Mouse (Mus musculus) hematopoietic stem cell, adult 5-6 weeks (primary cell): Measurements from ENCODE around the gene Gm9747. TPM values are rescaled to one million over a fixed set of nuclear protein-coding genes. Genes with fewer than 3 reads are reported as not detected.
A peak's percentile ranks its signal among the peaks of the same experiment; 100 is the strongest.

ENCODE experiments used
- ATAC-seq, 2 experiments: fragments of 125-278 bp in 1 of 2; replicated peaks in 1 of 2; 2 replicates each; pipeline ENCODE4 v1.8.0; 2016 to 2017; ENCODE audit warnings: inconsistent platforms in 2 of 2, mild to moderate bottlenecking in 2 of 2, moderate number of reproducible peaks in 2 of 2, low read depth in 1 of 2, moderate TSS enrichment in 1 of 2; ENCODE audit not compliant: low FRiP score in 2 of 2, poor library complexity in 2 of 2, severe bottlenecking in 2 of 2, insufficient read depth in 1 of 2, low TSS enrichment in 1 of 2
- total RNA-seq: library from RNA; stranded (forward); fragments of 172-1452, 232-1000 nt; gene quantifications from 2 replicates; pipeline ENCODE4 v1.2.3, GENCODE M21; 2017

Gene Gm9747
- total RNA-seq, 1 experiment from 2014 or later, result not detected

DNA sequence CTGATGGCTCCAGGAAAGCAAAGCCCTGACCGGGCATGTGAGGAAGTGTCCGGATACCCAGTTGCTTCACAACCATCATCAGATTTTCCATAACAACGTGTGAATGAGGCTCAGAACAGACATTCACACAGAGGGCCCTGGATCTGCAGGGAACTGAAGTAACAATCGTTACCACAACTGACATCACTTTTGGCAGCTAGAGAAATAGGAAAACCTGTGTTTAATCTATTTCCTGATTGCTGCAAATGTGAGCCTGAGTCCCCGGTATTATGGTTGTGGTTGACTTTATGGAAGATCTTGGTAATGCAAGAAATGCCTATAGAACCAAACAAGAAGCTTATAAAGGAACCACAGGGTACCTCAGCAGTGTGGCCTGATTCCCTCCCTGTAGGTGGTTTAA lies 12.1 kb downstream of the Gm9747 start:
- no peak for ATAC-seq

DNA sequence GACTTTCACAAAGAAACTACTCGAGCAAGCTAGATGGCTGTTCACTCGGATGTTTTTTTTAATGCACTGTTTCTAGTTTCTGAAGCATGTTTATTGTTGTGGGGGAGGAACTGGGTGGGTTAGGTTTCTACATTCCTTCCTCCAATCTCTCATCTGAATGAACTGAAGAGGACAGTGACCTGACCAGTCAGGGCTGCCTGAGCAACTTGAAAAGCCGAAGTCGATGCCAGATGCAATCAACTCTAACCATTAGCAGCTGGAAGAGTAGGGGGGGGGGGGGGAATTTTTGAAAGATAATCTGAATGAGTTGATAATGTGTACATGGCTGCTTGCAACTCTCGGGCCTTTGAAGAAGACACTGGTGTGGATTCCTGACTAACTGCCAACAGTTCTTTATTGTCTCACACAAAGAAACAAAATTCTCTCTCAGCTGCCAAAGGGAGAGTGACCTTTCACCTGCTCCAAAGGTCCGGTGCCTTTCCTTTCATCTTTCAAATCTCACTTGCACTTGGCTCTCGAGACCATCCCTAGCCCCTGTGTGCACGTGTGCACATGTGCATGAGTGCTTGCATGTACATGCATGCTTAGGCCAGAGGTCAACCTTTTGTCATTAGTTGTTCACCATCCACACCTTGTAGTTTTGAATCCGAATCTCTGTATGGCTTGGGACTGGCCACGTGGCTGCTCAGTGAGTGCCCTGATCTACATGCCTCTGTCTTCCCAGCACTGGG lies 14.5 kb downstream of the Gm9747 start:
- no peak for ATAC-seq

DNA sequence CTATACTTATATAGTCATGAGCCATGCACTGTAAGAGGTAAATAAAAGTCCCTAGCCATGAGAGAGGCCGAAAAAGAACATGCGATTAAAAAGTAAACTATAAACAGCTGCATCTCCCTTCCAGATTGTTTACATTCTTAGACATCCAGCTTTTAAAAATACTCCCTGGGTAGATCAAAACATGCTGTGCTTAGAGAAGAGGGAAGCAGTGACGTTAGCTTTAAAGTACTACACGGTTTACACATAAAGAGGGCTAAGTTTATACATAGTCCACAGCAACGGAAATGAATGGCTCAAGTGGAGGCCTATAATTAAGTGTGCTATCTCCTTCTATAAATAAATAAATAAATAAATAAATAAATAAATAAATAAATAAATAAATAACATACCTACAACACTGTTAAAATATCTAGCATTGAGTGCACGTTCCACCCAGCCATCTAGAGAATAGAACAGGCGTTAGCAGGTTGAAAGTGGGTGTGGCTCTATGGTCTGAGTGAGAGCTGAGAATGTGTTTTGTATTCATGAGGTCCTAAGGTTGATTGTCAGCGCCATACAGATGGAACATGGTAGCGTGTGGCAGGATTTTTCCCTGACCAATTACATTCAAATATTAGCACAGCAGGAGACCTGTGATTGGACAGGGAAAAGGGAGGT lies 21.0 kb downstream of the Gm9747 start:
- ATAC-seq, result no peak

DNA sequence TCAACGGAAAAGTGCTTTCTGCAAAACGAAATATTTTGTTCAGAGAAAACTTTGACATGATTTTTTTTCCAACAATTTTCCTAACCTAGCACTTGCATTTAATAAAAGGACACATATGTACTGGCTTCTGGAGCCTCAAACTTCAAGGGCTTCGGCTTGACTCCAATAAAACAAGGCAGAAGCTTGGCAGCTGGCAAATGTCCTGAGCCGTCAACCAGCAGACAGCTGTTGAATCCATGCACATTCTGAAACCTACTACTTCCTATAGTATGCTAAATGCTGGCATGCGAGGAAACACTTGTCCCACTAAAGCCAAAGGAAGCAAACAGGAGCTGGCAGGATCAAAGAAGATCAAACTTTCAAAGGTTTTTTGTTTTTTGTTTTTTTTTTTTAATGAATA lies 24.5 kb downstream of the Gm9747 start:
- ATAC-seq, result no peak

DNA sequence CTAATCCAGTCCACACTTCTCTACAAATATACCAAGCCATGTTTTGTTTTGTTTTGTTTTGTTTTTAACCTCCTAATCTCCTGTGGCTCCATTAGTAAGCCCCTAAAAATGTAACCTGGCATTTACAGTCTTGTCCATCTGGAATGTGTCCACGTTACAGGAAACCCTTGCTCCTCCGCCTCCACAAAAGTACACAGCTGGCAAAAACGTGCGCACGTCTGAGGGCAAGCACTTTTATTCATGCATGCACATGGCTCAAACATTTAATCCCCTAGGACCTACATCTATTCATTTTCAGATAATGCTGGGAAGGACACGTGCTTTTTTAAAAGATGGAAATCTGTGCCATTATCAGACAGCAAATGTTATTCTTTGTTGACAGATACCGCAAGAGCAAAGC lies 25.4 kb downstream of the Gm9747 start:
- no peak for ATAC-seq

DNA sequence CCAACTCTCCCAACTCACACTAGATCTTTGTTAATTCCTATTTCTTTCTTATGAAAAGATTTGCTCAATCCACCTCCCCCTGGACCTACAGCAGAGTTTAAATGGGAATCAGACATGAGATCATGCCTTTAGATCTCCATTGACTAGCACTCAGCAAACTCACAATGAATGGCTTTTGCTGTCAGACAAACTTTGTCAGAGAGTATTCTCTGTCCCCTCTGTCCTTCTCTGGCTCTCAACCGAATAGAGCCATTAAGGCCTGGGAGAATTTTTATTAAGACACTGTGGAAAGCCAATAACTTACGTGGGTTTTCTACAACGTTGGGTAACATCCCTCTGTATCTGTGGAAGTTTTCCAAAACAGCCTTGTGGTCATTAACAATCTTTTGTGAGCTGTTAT lies 27.1 kb downstream of the Gm9747 start:
- no peak for ATAC-seq

DNA sequence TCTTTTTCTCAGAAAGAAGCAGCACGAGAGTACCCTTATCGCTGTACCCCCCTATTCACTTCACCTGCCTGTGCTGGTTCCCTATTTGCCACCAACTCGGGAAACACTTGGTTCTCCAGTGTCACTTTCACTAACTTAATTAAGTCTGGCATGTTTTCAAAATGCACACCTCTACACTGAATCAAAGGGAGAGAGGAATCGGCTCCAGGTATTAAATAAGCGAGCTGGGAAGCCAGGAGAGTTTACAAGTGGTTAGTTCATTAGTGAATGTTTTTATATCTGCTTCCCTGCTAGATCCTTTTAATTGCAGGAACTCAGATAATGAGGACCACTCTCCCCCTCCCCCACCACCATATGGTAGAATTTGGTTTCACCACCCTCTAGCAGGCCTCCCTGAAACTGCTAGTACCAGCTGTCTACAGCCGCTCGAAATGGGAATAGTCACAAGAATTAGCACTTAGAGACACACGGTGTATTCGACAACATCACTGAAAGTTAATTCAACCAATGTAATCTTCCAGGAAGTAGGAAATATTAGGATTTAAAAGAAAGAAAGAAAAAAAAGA lies 28.2 kb downstream of the Gm9747 start:
- ATAC-seq, result no peak

DNA sequence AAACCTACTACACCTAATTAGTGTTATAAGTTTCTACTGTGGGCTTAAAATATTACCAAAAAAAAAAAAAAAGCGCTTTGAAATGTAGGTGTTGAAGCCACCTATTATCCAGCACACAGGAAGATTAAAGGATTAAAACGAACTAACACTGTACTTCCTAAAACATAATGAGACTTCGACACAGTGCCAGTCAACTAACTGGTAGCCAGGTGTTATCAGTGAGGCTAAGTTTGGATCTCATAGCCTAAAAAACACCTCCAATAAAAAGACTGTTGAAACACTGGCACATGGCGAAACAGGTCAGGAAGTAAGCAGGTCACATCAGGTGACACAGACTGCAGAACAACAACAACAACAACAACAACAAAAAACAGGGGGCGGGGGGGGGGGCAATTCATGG lies 28.7 kb downstream of the Gm9747 start:
- ATAC-seq, result no peak

DNA sequence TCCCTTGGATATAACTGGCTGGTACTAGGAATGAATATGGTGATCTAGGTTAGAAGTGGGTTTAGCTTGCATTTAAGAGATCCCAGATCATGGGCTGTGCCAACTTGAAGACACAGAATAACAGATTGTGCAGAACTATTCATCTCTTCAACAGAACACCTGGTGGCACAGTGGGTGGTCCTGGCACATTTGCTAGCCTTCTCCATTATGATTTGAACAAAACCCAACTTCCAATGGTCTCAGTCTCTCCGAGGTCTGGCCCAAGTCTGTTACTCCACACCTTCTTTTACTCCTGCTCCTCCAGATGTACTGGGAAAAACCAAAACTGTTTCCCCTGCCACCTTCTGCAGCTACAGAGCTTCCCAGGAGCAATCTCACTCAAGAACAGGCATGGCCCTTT lies 29.4 kb downstream of the Gm9747 start:
- ATAC-seq, result no peak

DNA sequence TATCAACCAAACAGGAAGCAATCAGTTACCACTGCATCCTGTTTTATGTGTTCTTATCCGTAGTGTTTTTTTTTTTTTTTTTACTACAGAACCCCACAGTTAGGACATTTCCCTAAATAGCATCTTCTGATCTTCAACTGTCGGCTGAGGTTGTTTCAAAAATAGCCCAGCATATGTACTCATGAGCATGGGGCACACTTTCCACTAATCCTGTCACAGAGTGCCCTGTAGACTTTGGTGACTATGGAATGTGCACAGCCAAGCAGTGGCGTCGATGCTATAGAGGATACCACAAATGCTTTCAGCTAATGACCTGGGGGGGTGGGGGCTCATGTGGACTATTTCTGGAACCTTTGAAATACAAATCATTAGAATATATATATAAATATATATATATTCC lies 34.6 kb downstream of the Gm9747 start:
- 0 out of 4 replicates have a peak, but pooled peaks of 1 of the 2 experiments have one; percentile 12 for ATAC-seq

DNA sequence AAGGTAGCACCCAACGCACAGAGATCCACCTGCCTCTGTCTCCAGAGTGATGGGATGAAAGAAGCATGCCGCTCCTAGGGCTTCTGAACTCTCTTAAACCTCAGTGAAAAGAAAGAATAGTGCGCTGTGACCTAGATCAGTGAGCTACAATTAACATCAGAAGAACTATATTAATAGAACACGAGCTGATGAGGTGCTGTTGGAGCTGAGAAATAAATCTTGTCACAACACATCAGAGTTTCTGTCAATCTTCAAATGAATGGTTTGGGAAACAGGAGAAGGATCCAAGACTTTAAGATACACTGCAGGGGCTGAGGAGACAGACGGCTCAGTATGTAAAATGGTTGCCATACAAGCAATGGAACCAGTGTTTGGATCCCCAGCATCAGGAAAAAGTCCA lies 39.3 kb downstream of the Gm9747 start:
- no peak for ATAC-seq

DNA sequence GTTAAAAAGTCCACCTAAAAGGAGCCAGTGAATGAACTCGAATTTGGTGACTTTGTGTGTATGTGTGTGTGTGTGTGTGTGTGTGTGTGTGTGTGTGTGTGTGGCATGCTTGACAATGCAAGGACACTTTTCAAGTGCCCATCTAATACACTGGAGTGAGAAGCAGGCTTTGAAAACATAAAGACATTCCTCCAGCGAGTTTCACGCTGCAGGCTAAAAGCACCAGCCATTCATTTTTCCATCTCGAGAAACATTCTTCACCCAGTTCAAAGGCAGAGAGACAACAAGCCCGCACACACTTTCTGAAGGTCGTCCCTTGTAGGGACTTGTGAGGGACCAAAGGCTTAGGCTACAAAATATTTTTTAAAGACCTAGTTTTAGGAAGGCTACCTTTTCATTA lies 40.6 kb downstream of the Gm9747 start:
- no peak for ATAC-seq

DNA sequence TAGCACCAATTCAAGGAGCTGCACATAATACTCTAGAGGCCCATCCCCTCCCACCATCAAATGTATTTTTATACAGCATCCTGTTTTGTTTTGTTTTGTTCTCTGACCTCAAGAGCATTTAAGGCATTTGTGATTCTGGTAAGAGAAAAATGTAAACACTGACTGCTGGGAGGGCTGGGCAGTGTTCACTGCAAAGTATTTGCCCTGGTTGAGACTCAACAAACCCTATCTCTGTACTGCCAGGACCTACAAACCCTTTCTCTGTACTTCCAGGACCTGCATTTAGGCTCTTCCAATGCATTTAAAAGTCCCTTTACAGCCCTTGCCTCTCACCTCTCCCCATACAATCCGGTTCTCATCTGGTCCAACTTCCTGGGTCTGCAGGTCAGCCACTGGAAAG lies 41.4 kb downstream of the Gm9747 start:
- no peak for ATAC-seq

DNA sequence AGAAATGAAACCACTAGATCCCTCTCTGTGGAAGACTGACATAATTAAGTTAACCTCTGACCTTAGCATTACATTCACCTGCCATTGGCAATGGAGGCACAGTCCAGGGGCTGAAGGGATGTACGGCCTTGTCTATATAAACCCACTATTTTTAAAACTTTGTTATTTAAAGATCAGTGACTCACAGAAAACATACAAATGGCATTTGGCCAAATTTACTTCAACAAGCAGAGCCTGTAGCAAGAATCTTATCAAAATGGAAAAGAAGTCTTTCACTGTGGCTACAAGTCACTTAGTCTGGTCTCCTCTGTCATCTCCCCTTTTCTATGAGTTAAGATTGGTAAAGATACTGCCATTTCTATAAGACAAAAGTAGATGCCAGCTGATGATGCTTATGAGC lies 46.9 kb downstream of the Gm9747 start:
- ATAC-seq, result no peak

DNA sequence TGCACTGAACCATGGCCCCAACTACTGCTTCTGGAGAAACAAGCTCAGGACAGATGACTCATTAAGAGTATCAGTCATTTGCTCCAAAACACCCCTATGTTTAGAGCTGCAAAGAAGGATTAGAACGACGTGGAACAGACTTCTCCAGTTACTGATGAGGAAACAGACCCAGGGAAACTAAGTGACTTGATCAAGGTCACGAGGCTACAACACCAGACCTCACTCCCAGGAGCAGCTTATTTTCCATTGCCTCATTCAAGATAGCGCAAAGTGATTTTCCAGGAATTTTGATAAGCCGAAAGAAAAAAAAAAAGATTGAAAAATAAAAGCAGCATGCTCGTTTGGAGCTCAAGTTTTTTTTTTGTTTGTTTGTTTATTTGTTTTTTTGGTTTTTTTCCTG lies 48.9 kb downstream of the Gm9747 start:
- no peak for ATAC-seq

DNA sequence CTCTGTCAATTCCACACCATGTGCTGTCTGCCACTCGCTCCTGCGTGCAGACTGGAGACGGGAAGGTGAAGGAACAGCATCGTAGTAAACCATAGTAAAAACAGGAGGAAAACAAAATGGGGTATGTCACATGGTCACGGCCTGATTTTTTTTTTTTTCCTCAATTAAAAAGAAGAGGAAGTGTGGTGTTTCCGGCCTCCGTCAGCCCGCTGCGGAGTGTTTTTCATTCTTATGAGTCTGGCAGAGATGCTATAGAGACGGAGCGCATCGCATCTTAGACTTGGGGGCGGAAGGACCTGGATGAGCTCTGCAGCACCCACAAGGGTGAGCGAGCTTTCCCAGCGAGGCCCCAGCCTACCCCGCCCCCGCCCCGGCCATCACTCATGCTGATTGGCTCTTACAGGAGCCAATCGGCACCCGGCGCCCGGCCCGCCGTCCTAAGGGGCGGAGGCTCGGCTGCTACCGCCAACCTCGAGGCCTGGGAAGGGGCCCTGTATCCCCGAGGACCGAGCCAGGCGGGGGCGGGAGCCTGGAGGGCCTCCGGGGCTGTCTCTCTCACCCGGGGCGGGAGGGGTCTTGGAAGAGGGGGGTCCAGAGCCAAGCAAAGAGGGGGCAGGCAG lies 50.2 kb downstream of the Gm9747 start:
- ATAC-seq, result peak; percentile 81 to 93

DNA sequence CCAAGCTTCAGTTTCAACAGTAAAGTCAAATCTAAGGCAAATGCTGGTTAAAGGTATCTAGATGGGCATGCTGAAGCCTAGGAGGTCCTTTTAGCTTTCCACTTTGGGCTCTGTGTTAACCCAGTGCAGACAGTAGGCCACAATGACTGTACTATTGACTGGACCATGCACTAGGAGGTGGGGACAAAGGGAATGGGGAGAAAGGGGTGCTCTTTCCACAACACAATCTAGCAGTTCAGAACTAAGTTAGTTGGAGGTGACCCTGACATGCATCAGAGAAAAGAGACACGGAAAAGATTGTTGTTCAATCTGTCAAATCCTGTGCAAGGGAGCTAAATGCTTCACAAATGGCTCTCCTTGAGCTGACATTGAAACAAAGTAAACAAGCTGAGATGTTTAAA lies 51.0 kb downstream of the Gm9747 start:
- no peak for ATAC-seq

DNA sequence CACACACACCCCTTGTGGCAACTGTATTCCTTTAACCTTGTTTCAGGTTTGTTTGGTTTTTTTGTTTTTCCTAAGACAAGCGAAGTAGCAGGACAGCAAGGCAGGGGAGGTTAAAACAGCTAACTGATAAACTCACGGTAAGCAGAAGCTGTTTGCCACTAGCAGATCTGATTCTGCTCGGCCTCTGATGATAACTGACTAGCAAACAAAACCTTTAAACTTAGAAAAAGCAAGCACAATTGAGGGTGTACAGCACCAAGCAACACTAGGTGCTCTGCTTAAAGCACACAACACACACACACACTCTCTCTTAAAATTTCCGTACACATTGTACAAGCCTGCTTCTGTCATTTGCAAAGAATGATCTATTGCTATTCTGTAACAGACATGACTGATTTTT lies 51.5 kb downstream of the Gm9747 start:
- ATAC-seq, result no peak
